Mouse (Mus musculus): ENCODE results near the gene Ggcx. TPM values are rescaled to one million over a fixed set of nuclear protein-coding genes. Genes with fewer than 3 reads are reported as not detected.
"Not testable (repeated sequence)": the region's sequence is repeated elsewhere in the genome, so short reads cannot be mapped to it uniquely, and the experiment has no call there.

Ggcx gene
- polyA plus RNA-seq, 1 experiment from 2014 or later: 10.7 TPM

DNA sequence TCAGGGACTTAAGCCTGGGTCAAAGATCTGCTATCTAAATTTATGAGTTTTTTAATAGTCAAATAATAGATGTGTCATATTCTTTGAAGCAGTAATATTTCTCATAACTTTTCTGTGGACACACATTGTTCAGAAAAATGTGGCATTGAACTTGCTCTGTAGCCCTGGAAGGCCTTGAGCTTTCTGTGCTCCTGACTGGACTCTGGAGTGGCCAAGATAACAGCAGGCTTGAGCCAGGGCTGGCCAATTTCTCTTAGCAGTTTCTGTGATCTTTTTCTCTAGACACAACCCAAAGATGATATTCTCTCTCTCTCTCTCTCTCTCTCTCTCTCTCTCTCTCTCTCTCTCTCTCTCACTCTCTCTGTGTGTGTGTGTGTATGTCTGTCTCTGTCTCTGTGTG is 30.9 kb downstream of the Ggcx start:
- no peak overlapping the region for H3K4me2 ChIP-seq (replicated peaks; ENCODE audit: low read depth)
- no peak overlapping the region for H3K9ac ChIP-seq (ENCODE audit: low read length)
- no peaks in the 10 kb centered on the region for H3K36me3 ChIP-seq (ENCODE audit: control insufficient read depth, insufficient read depth, low read length)
- H3K4me3 ChIP-seq (ENCODE audit: low read depth, low read length): no peak overlapping the region
- H3K4me1 ChIP-seq (replicated peaks; ENCODE audit: control insufficient read depth, insufficient read depth): no peaks in the 10 kb centered on the region; the same call in 1 of the 2 replicates
- H3K9me3 ChIP-seq (ENCODE audit: control insufficient read depth, low read length): no peaks in the 10 kb centered on the region
- H3K27me3 ChIP-seq (ENCODE audit: control insufficient read depth, insufficient read depth, low read length): no peaks in the 10 kb centered on the region
- ATAC-seq (ENCODE audit: low FRiP score, low TSS enrichment): no peak
- no peak for TF ChIP-seq EP300 (optimal IDR thresholded peaks at IDR 0.05)
- TF ChIP-seq CTCF (IDR thresholded peaks at IDR 0.05; ENCODE audit: low read depth): no peak
- no peak overlapping the region for H3K27ac ChIP-seq (replicated peaks)
- no peak for DNase-seq (ENCODE audit: low spot score)

DNA sequence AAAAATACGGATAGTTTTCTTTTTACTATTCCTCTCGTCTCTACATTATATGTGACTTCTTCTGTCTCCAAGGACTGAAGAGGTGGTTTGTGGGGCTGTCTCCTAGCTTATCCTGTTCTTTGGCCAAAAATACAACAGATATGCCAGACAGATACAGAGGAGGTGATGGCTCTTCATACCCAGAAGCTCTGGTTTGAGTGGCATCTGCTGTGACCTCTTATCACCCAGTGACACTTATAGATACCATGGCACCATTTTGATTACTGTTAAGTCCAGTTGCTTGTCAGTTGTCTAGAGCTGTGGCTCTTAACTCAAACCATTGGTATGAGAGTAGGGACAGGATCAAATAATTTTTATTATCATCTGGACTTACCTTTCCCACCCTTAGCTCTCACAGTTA is 33.4 kb downstream of the Ggcx start:
- no peaks in the 10 kb centered on the region for H3K27me3 ChIP-seq (ENCODE audit: control insufficient read depth, insufficient read depth, low read length)
- TF ChIP-seq EP300 (optimal IDR thresholded peaks at IDR 0.05) (no peak), CTCF (IDR thresholded peaks at IDR 0.05; ENCODE audit: low read depth) (no peak)
- no peaks in the 10 kb centered on the region for H3K36me3 ChIP-seq (ENCODE audit: control insufficient read depth, insufficient read depth, low read length)
- no peaks in the 10 kb centered on the region for H3K9me3 ChIP-seq (ENCODE audit: control insufficient read depth, low read length)
- H3K4me1 ChIP-seq (replicated peaks; ENCODE audit: control insufficient read depth, insufficient read depth): no peaks in the 10 kb centered on the region
- ATAC-seq (ENCODE audit: low FRiP score, low TSS enrichment) (no peak), DNase-seq (ENCODE audit: low spot score) (no peak)
- no peak overlapping the region for H3K9ac ChIP-seq (ENCODE audit: low read length)
- no peak overlapping the region for H3K27ac ChIP-seq (replicated peaks)
- WGBS: 84% methylated on average over 2 of the region's 2 CpGs
- H3K4me3 ChIP-seq (ENCODE audit: low read depth, low read length): no peak overlapping the region
- H3K4me2 ChIP-seq (replicated peaks; ENCODE audit: low read depth): no peak overlapping the region

- H3K36me3 ChIP-seq (ENCODE audit: control insufficient read depth, insufficient read depth, low read length); H3K4me3 ChIP-seq (ENCODE audit: low read depth, low read length); H3K4me2 ChIP-seq (replicated peaks; ENCODE audit: low read depth); ATAC-seq (ENCODE audit: low FRiP score, low TSS enrichment); H3K27ac ChIP-seq (replicated peaks); H3K27me3 ChIP-seq (ENCODE audit: control insufficient read depth, insufficient read depth, low read length); H3K4me1 ChIP-seq (replicated peaks; ENCODE audit: control insufficient read depth, insufficient read depth); H3K9ac ChIP-seq (ENCODE audit: low read length); H3K9me3 ChIP-seq (ENCODE audit: control insufficient read depth, low read length); DNase-seq (ENCODE audit: low spot score): not testable (repeated sequence)
- 76% methylated on average over 2 of the region's 2 CpGs for WGBS
These were observed 37.7 kb downstream of the Ggcx start for GRCm38 (mm10) chr6:72451778-72452177.

GRCm38 (mm10) chr6:72452329-72452728 is 38.2 kb downstream of the Ggcx start:
- H3K27ac ChIP-seq (replicated peaks): no peak overlapping the region
- H3K4me2 ChIP-seq (replicated peaks; ENCODE audit: low read depth): no peak overlapping the region
- no peaks in the 10 kb centered on the region for H3K9me3 ChIP-seq (ENCODE audit: control insufficient read depth, low read length)
- no peaks in the 10 kb centered on the region for H3K27me3 ChIP-seq (ENCODE audit: control insufficient read depth, insufficient read depth, low read length)
- no peaks in the 10 kb centered on the region for H3K36me3 ChIP-seq (ENCODE audit: control insufficient read depth, insufficient read depth, low read length)
- H3K4me1 ChIP-seq (replicated peaks; ENCODE audit: control insufficient read depth, insufficient read depth): no peaks in the 10 kb centered on the region; the same call in 1 of the 2 replicates
- no peak overlapping the region for H3K4me3 ChIP-seq (ENCODE audit: low read depth, low read length)
- 93% methylated on average over 2 of the region's 2 CpGs for WGBS
- no peak for TF ChIP-seq EP300 (optimal IDR thresholded peaks at IDR 0.05)
- no peak for TF ChIP-seq CTCF (IDR thresholded peaks at IDR 0.05; ENCODE audit: low read depth)
- H3K9ac ChIP-seq (ENCODE audit: low read length): no peak overlapping the region
- no peak for ATAC-seq (ENCODE audit: low FRiP score, low TSS enrichment)
- no peak for DNase-seq (ENCODE audit: low spot score)

GRCm38 (mm10) chr6:72453578-72453977 is 39.5 kb downstream of the Ggcx start:
- Histone ChIP-seq H3K4me2 (replicated peaks; ENCODE audit: low read depth) (no peak overlapping the region), H3K9ac (ENCODE audit: low read length) (no peak overlapping the region), H3K27me3 (ENCODE audit: control insufficient read depth, insufficient read depth, low read length) (no peaks in the 10 kb centered on the region), H3K4me3 (ENCODE audit: low read depth, low read length) (no peak overlapping the region), H3K36me3 (ENCODE audit: control insufficient read depth, insufficient read depth, low read length) (no peaks in the 10 kb centered on the region), H3K4me1 (replicated peaks; ENCODE audit: control insufficient read depth, insufficient read depth) (no peaks in the 10 kb centered on the region; the same call in 1 of the 2 replicates), H3K27ac (replicated peaks) (no peak overlapping the region), H3K9me3 (ENCODE audit: control insufficient read depth, low read length) (no peaks in the 10 kb centered on the region)
- ATAC-seq (ENCODE audit: low FRiP score, low TSS enrichment) (no peak), DNase-seq (ENCODE audit: low spot score) (no peak)
- TF ChIP-seq EP300 (optimal IDR thresholded peaks at IDR 0.05) (no peak), CTCF (IDR thresholded peaks at IDR 0.05; ENCODE audit: low read depth) (no peak)
- 80% methylated on average over 3 of the region's 3 CpGs for WGBS

DNA sequence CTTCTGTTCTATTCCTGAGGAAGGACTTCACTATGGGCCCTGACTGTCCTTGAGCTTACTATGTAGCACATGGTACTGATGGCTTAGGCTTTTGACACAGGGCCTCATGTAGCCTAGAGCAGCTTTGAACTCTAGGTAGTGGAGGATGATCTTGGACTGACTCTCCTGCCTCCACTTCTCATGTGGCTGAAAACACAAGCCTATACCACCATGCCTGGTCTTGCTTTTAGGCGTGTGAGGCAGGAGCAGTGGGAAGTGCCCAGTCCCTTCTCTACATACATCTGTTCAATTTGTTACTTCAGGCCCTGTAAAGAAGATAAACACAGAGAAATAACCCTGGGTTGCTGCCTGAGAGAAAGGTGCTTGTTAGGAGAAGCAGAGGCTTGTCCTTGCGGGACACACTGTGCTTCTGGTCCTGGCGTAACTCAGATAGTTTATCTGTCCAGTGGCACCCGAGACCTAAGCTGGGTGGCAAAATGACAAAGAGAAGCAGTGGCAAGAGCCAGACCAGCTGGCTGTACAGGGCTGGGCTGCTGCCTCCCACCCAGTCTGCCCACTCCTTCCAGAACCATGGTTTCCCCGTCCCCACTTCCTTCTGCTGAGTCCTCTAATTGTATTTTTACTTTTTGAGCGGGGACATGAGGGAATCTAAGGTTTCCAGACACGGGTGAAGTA is 40.1 kb downstream of the Ggcx start:
- ATAC-seq (ENCODE audit: low FRiP score, low TSS enrichment): peak; percentile 35; the same call in 1 of the 2 replicates
- TF ChIP-seq CTCF (IDR thresholded peaks at IDR 0.05; ENCODE audit: low read depth) (no peak), EP300 (optimal IDR thresholded peaks at IDR 0.05) (no peak)
- peak overlapping the region; percentile 9; the same call in 1 of the 2 replicates for H3K27ac ChIP-seq (replicated peaks)

More for the DNA sequence above, 40.1 kb downstream of the Ggcx start:
- no peaks in the 10 kb centered on the region for H3K27me3 ChIP-seq (ENCODE audit: control insufficient read depth, insufficient read depth, low read length)
- no peak for DNase-seq (ENCODE audit: low spot score)
- no peak overlapping the region for H3K4me2 ChIP-seq (replicated peaks; ENCODE audit: low read depth)
- no peaks in the 10 kb centered on the region for H3K36me3 ChIP-seq (ENCODE audit: control insufficient read depth, insufficient read depth, low read length)
- H3K4me3 ChIP-seq (ENCODE audit: low read depth, low read length): no peak overlapping the region
- H3K9ac ChIP-seq (ENCODE audit: low read length): no peak overlapping the region
- no peaks in the 10 kb centered on the region for H3K9me3 ChIP-seq (ENCODE audit: control insufficient read depth, low read length)
- no peaks in the 10 kb centered on the region; the same call in 1 of the 2 replicates for H3K4me1 ChIP-seq (replicated peaks; ENCODE audit: control insufficient read depth, insufficient read depth)
- WGBS: 35% methylated on average over 7 of the region's 7 CpGs

Data from stomach, postnatal 0 days (tissue).